Mouse (Mus musculus): Measurements from ENCODE around the gene Khnyn. TPM values are rescaled to one million over a fixed set of nuclear protein-coding genes. Genes with fewer than 3 reads are reported as not detected.

The Khnyn gene
- 10 to 100 TPM; 12.5 to 13.1 TPM for total RNA-seq (2021)

GRCm38 (mm10) chr14:55884713-55885113, at the start of gene Khnyn:
Khnyn (plus strand) TSS chr14:55884947.
- peak; percentile 95 for DNase-seq
- intact Hi-C loops (cut with DNase I): no loop called here

- intact Hi-C loops (cut with DNase I): no loop called here
- DNase-seq: no peak
Measured at GRCm38 (mm10) chr14:55838312-55838711, 46.4 kb upstream of the Khnyn start.

- intact Hi-C loops (cut with DNase I): no loop called here
- DNase-seq: no peak
Measured at GRCm38 (mm10) chr14:55838740-55839139, 46.0 kb upstream of the Khnyn start.

- no peak for DNase-seq
- intact Hi-C loops (cut with DNase I): no loop called here
Measured at GRCm38 (mm10) chr14:55840853-55841366, 43.8 kb upstream of the Khnyn start.

GRCm38 (mm10) chr14:55842794-55843193, 42.0 kb upstream of the Khnyn start:
- no peak for DNase-seq
- intact Hi-C loops (cut with DNase I): loop anchor here (2.0 kb wide), 1 partner anchor 20 kb away; the partner anchor contains the start of gene Nfatc4

- no peak for DNase-seq
- intact Hi-C loops (cut with DNase I): no loop called here
Measured at GRCm38 (mm10) chr14:55845506-55846294, 39.0 kb upstream of the Khnyn start.

GRCm38 (mm10) chr14:55850885-55851284, 33.9 kb upstream of the Khnyn start:
- DNase-seq: no peak
- intact Hi-C loops (cut with DNase I): no loop called here

- DNase-seq: peak; percentile 38 to 48
- intact Hi-C loops (cut with DNase I): no loop called here
Measured at GRCm38 (mm10) chr14:55852646-55853551, 31.8 kb upstream of the Khnyn start.

GRCm38 (mm10) chr14:55853621-55854285, 31.0 kb upstream of the Khnyn start, which contains the start of gene Nynrin:
Nynrin (plus strand) TSS chr14:55854010.
- peak; percentile 80 to 87 for DNase-seq
- intact Hi-C loops (cut with DNase I): loop anchor here (2.0 kb wide), 1 partner anchor 29 kb away; no protein-coding TSS in a partner anchor

GRCm38 (mm10) chr14:55854406-55855100, 30.2 kb upstream of the Khnyn start:
- intact Hi-C loops (cut with DNase I): loop anchor here (2.0 kb wide), 1 partner anchor 30 kb away; no protein-coding TSS in a partner anchor
- DNase-seq: peak; percentile 43 to 49

GRCm38 (mm10) chr14:55855101-55855561, 29.6 kb upstream of the Khnyn start:
- peak; percentile 63 to 64 for DNase-seq
- intact Hi-C loops (cut with DNase I): loop anchor here (2.0 kb wide), 1 partner anchor 30 kb away; no protein-coding TSS in a partner anchor

GRCm38 (mm10) chr14:55857588-55857987, 27.2 kb upstream of the Khnyn start:
- peak in 1 of 2 experiments; percentile 22 for DNase-seq
- intact Hi-C loops (cut with DNase I): no loop called here

- no peak for DNase-seq
- intact Hi-C loops (cut with DNase I): loop anchor here (2.0 kb wide), 1 partner anchor 81 kb away; no protein-coding TSS in a partner anchor
Measured at GRCm38 (mm10) chr14:55862186-55862585, 22.6 kb upstream of the Khnyn start.

GRCm38 (mm10) chr14:55862970-55863369, 21.8 kb upstream of the Khnyn start:
- no peak for DNase-seq
- intact Hi-C loops (cut with DNase I): loop anchor here (1.0 to 2.0 kb wide), 2 partner anchors 41 to 82 kb away; no protein-coding TSS in a partner anchor

GRCm38 (mm10) chr14:55863773-55864172, 21.0 kb upstream of the Khnyn start:
- intact Hi-C loops (cut with DNase I): loop anchor here (1.0 to 2.0 kb wide), 2 partner anchors 41 to 83 kb away; no protein-coding TSS in a partner anchor
- DNase-seq: peak; percentile 86 to 90

GRCm38 (mm10) chr14:55866962-55867361, 17.8 kb upstream of the Khnyn start:
- intact Hi-C loops (cut with DNase I): no loop called here
- peak; percentile 63 to 83 for DNase-seq

- intact Hi-C loops (cut with DNase I): loop anchor here (2.0 kb wide), 1 partner anchor 14 kb away; no protein-coding TSS in a partner anchor
- DNase-seq: no peak
Measured at GRCm38 (mm10) chr14:55868230-55869026, 16.3 kb upstream of the Khnyn start.

- intact Hi-C loops (cut with DNase I): loop anchor here (2.0 kb wide), 1 partner anchor 13 kb away; no protein-coding TSS in a partner anchor
- DNase-seq: no peak
Measured at GRCm38 (mm10) chr14:55869538-55869937, 15.2 kb upstream of the Khnyn start.

All from heart, postnatal 10 days (tissue).